ENCODE assay signal across 26 mouse cellular contexts in genomic region chr2:11219262-11219661, GRCm38 (mm10). TPM values are rescaled to one million over a fixed set of nuclear protein-coding genes. Genes with fewer than 3 reads are reported as not detected.
A peak's percentile ranks its signal among the peaks of the same experiment; 100 is the strongest.
DNase-seq lines count a peak whose midpoint lies in the region; ATAC-seq and TF ChIP-seq lines count a peak whose summit lies in the region.
"Had no signal": no experiment of that assay in that cellular context is flagged by ENCODE, and none has a peak within 500 bp of the region (broad histone marks: within the 10 kb centered on the region; RNA-seq: fewer than 3 reads in every experiment).

No protein-coding gene starts in this region.

- no peaks in the 10 kb centered on the region for H3K79me2 ChIP-seq in MEL (ENCODE audit: control insufficient read depth, insufficient read depth, low read length, poor library complexity)

- H3K4me2 ChIP-seq in hindbrain, embryonic 16.5 days (ENCODE audit: low read length): no peak overlapping the region
- H3K4me2 ChIP-seq in forebrain, embryonic 14.5 days (ENCODE audit: low read length): no peak overlapping the region
- H3K4me2 ChIP-seq: embryonic facial prominence, embryonic 13.5 days; embryonic facial prominence, embryonic 15.5 days; forebrain, embryonic 12.5 days; forebrain, embryonic 15.5 days had no signal

- no peak overlapping the region for H3K4me3 ChIP-seq in spleen, adult 2 months (ENCODE audit: extremely low read depth, insufficient read depth, insufficient read length)
- H3K4me3 ChIP-seq in MEL (ENCODE audit: control insufficient read depth in 1 of 2, insufficient read depth in 1 of 2, low read depth in 2 of 2, low read length in 2 of 2): no peak overlapping the region
- no peak overlapping the region for H3K4me3 ChIP-seq in hindbrain, embryonic 16.5 days (ENCODE audit: low read length)
- no peak overlapping the region for H3K4me3 ChIP-seq in forebrain, embryonic 14.5 days (ENCODE audit: low read depth, low read length)
- H3K4me3 ChIP-seq: embryonic facial prominence, embryonic 13.5 days; embryonic facial prominence, embryonic 15.5 days; erythroblast, embryonic 14.5 days; forebrain, embryonic 10.5 days; forebrain, embryonic 12.5 days; forebrain, embryonic 15.5 days had no signal

- DNase-seq in spleen, adult 2 months (ENCODE audit: low read depth in 1 of 2, low spot score in 2 of 2): no peak
- DNase-seq in spleen, postnatal 36 days (ENCODE audit: low spot score in 2 of 2): no peak
- DNase-seq in MEL (ENCODE audit: low read depth, low spot score): peak; percentile 56
- DNase-seq in induced T-regulatory cell, adult 2 months (ENCODE audit: low read depth): peak; percentile 63
- no peak for DNase-seq in kidney, adult 11 months
- no peak for DNase-seq in forebrain, embryonic 14.5 days (ENCODE audit: low spot score)
- DNase-seq: adrenal gland, adult 8-10 months; adrenal gland, postnatal 14 days; adrenal gland, postnatal 36 days; cerebellum, adult 11-12 months; cerebellum, adult 2 months; cerebellum, adult 9-10 months; cerebellum, postnatal 10 days; cerebellum, postnatal 25 days; embryo, embryonic 11 days; forebrain, postnatal 0 days had no signal

- no peaks in the 10 kb centered on the region for H3K27me3 ChIP-seq in spleen, adult 2 months (ENCODE audit: control insufficient read depth, insufficient read depth, low read length)
- no peaks in the 10 kb centered on the region for H3K27me3 ChIP-seq in MEL (ENCODE audit: control insufficient read depth in 1 of 2, insufficient read depth in 2 of 2, low read length in 2 of 2)
- H3K27me3 ChIP-seq in hindbrain, embryonic 16.5 days (replicated peaks; ENCODE audit: control insufficient read depth, insufficient read depth, low read length): no peaks in the 10 kb centered on the region
- no peaks in the 10 kb centered on the region for H3K27me3 ChIP-seq in forebrain, embryonic 14.5 days (replicated peaks; ENCODE audit: control insufficient read depth, insufficient read depth, low read length)
- H3K27me3 ChIP-seq: embryonic facial prominence, embryonic 13.5 days; embryonic facial prominence, embryonic 15.5 days; forebrain, embryonic 12.5 days; forebrain, embryonic 15.5 days had no signal

- TF ChIP-seq EP300 in MEL (IDR thresholded peaks at IDR 0.05; ENCODE audit: low read depth in 1 of 2, low read length in 2 of 2): 0 out of 4 replicates have a peak, but pooled peaks of 1 of the 2 experiments have one; percentile 6

- no peak for TF ChIP-seq POLR2A in spleen, adult 2 months (IDR thresholded peaks at IDR 0.05; ENCODE audit: low read depth, low read length)
- no peak for TF ChIP-seq POLR2A in MEL (IDR thresholded peaks at IDR 0.05; ENCODE audit: control insufficient read depth in 1 of 2, insufficient read depth in 1 of 2, low read depth in 1 of 2, low read length in 2 of 2, poor library complexity in 1 of 2)

- WGBS in spleen, adult 2 months: 86% methylated on average over 2 of the region's 2 CpGs
- 99% methylated on average over 2 of the region's 2 CpGs for WGBS in hindbrain, embryonic 16.5 days
- 94% methylated on average over 2 of the region's 2 CpGs for WGBS in forebrain, embryonic 14.5 days

- no peak for TF ChIP-seq RAD21 in MEL (IDR thresholded peaks at IDR 0.05; ENCODE audit: low read depth, low read length)

- H3K4me1 ChIP-seq in spleen, adult 2 months (ENCODE audit: control insufficient read depth, insufficient read depth, insufficient read length): peaks cover 3% of the 10 kb centered on the region; the same call in 1 of the 2 replicates
- H3K4me1 ChIP-seq in MEL (ENCODE audit: control insufficient read depth in 1 of 2, insufficient read depth in 2 of 2, low read length in 2 of 2): peaks cover 15 to 19% of the 10 kb centered on the region in 2 experiments
- H3K4me1 ChIP-seq in hindbrain, embryonic 16.5 days (ENCODE audit: control insufficient read depth, insufficient read depth, low read depth, low read length): no peaks in the 10 kb centered on the region
- H3K4me1 ChIP-seq in forebrain, embryonic 14.5 days (ENCODE audit: control insufficient read depth, insufficient read depth, low read length): no peaks in the 10 kb centered on the region
- H3K4me1 ChIP-seq: embryonic facial prominence, embryonic 13.5 days; embryonic facial prominence, embryonic 15.5 days; forebrain, embryonic 10.5 days; forebrain, embryonic 12.5 days; forebrain, embryonic 15.5 days had no signal

- H3K9me3 ChIP-seq in MEL (replicated peaks; ENCODE audit: insufficient read depth, low read length): no peaks in the 10 kb centered on the region
- H3K9me3 ChIP-seq in hindbrain, embryonic 16.5 days (ENCODE audit: control insufficient read depth, low read length): no peaks in the 10 kb centered on the region
- H3K9me3 ChIP-seq in forebrain, embryonic 14.5 days (replicated peaks; ENCODE audit: control insufficient read depth, low read length): no peaks in the 10 kb centered on the region
- H3K9me3 ChIP-seq: embryonic facial prominence, embryonic 13.5 days; embryonic facial prominence, embryonic 15.5 days; forebrain, embryonic 10.5 days; forebrain, embryonic 12.5 days; forebrain, embryonic 15.5 days had no signal

- H3K9ac ChIP-seq in MEL (ENCODE audit: control insufficient read depth, low read depth, low read length, poor library complexity, severe bottlenecking): no peak overlapping the region
- H3K9ac ChIP-seq in hindbrain, embryonic 16.5 days (ENCODE audit: low read depth, low read length): no peak overlapping the region
- no peak overlapping the region for H3K9ac ChIP-seq in forebrain, embryonic 14.5 days (ENCODE audit: low read length)
- H3K9ac ChIP-seq: embryonic facial prominence, embryonic 13.5 days; embryonic facial prominence, embryonic 15.5 days; forebrain, embryonic 12.5 days; forebrain, embryonic 15.5 days; forebrain, postnatal 0 days had no signal

- TF ChIP-seq CTCF in spleen, adult 2 months (IDR thresholded peaks at IDR 0.05; ENCODE audit: extremely low read depth, insufficient read depth, insufficient read length, insufficient replicate concordance): no peak
- no peak for TF ChIP-seq CTCF in MEL (IDR thresholded peaks at IDR 0.05 in 2 of 3, conservative IDR thresholded peaks at IDR 0.05 in 1 of 3; ENCODE audit: control insufficient read depth in 1 of 3, insufficient read depth in 1 of 3, low read depth in 2 of 3, low read length in 3 of 3, poor library complexity in 1 of 3, severe bottlenecking in 1 of 3)

- ATAC-seq in common myeloid progenitor, adult 5-6 weeks (replicated peaks; ENCODE audit: low read depth, poor library complexity, severe bottlenecking): peak; percentile 65
- ATAC-seq in hindbrain, embryonic 16.5 days: no peak
- no peak for ATAC-seq in forebrain, embryonic 14.5 days
- ATAC-seq: activated CD4-positive, CD25-positive, alpha-beta regulatory T cell, adult 4 months; forebrain, embryonic 15.5 days; forebrain, postnatal 0 days; Patski had no signal

- no peaks in the 10 kb centered on the region for H3K36me3 ChIP-seq in spleen, adult 2 months (ENCODE audit: control insufficient read depth, insufficient read depth, low read length)
- H3K36me3 ChIP-seq in MEL (ENCODE audit: control insufficient read depth in 1 of 2, insufficient read depth in 2 of 2, low read length in 2 of 2): peaks cover 0 to 22% of the 10 kb centered on the region in 2 experiments; a peak in 2 of 4 replicates
- H3K36me3 ChIP-seq in hindbrain, embryonic 16.5 days (ENCODE audit: control insufficient read depth, insufficient read depth, low read length): no peaks in the 10 kb centered on the region
- H3K36me3 ChIP-seq in forebrain, embryonic 14.5 days (ENCODE audit: control insufficient read depth, insufficient read depth, low read length): no peaks in the 10 kb centered on the region
- H3K36me3 ChIP-seq: embryonic facial prominence, embryonic 13.5 days; embryonic facial prominence, embryonic 15.5 days; forebrain, embryonic 10.5 days; forebrain, embryonic 12.5 days; forebrain, embryonic 15.5 days had no signal

- H3K27ac ChIP-seq in spleen, adult 2 months (ENCODE audit: insufficient read depth, low read length): peak overlapping the region; percentile 87
- H3K27ac ChIP-seq in MEL (ENCODE audit: control insufficient read depth, low read depth, low read length): peak overlapping the region; percentile 32; the same call in 1 of the 2 replicates
- no peak overlapping the region for H3K27ac ChIP-seq in hindbrain, embryonic 16.5 days (ENCODE audit: low read depth, low read length)
- H3K27ac ChIP-seq in forebrain, embryonic 14.5 days (ENCODE audit: low read depth, low read length): no peak overlapping the region
- H3K27ac ChIP-seq: embryonic facial prominence, embryonic 13.5 days; embryonic facial prominence, embryonic 15.5 days; forebrain, embryonic 10.5 days; forebrain, embryonic 12.5 days; forebrain, embryonic 15.5 days had no signal

TF ChIP-seq in MEL, 35 proteins besides CTCF, POLR2A, EP300 and RAD21:
- TF ChIP-seq TAL1 (IDR thresholded peaks at IDR 0.05; ENCODE audit: low read length) (0 out of 2 replicates have a peak, but pooled peaks have one; percentile 15), GATA1 (IDR thresholded peaks at IDR 0.05; ENCODE audit: low read depth, low read length) (0 out of 2 replicates have a peak, but pooled peaks have one; percentile 2), ZKSCAN1 (IDR thresholded peaks at IDR 0.05; ENCODE audit: low read depth, low read length) (no peak)
TF ChIP-seq in MEL: peak in this region for 2.

RNA-seq across cellular contexts. Expression of gene Prkcq, which starts 47.4 kb away (rescaled TPM):
- 9.3 and 11.2 TPM in 2 replicates for polyA plus RNA-seq in spleen, adult 2 months (2012; rRNA removed)
- total RNA-seq in MEL (2012; rRNA removed): 0.07 and 0.12 TPM in 2 replicates
- under 1 TPM in 1 of 2 experiments, not detected in 1; 0.19 TPM for polyA plus RNA-seq in MEL (2012; ENCODE audit: insufficient read depth in 1 of 2, insufficient read length in 2 of 2, low read depth in 1 of 2, low replicate concordance in 2 of 2, missing spikeins in 1 of 2)
- total RNA-seq in common myeloid progenitor, adult 5-6 weeks (2017): 10.1 and 16.0 TPM in 2 replicates
- polyA plus RNA-seq in hindbrain, embryonic 16.5 days (2015; fragmentation: Nextera tagmentation; extraction: Ambion mirVana): 20.1 and 20.8 TPM in 2 replicates
- 3.0 and 4.0 TPM in 2 replicates for polyA plus RNA-seq in forebrain, embryonic 14.5 days (2014; fragmentation: Nextera tagmentation; extraction: Ambion mirVana)
- polyA plus RNA-seq: erythroblast, embryonic 14.5 days had no signal

Comparison
In these comparisons a context has a peak if more than half of its experiments do, and no peak if none do; other contexts are left out.
1. DNase-seq: peak in MEL (single experiment) and induced T-regulatory cell, adult 2 months (single experiment); none in spleen, adult 2 months (0 of 2), spleen, postnatal 36 days (0 of 2), kidney, adult 11 months (single experiment) and forebrain, embryonic 14.5 days (single experiment).
2. H3K27ac ChIP-seq: peak in spleen, adult 2 months (single experiment) and MEL (single experiment); none in hindbrain, embryonic 16.5 days (single experiment) and forebrain, embryonic 14.5 days (single experiment).